Mouse (Mus musculus): ENCODE data around the gene Rusc2.

Rusc2 gene

GRCm38 (mm10) chr4:43416071-43416490 lies 34.3 kb downstream of the Rusc2 start:
- DNase-seq (ENCODE audit: low spot score in 2 of 2): no peak

GRCm38 (mm10) chr4:43417269-43418062 lies 35.7 kb downstream of the Rusc2 start:
- DNase-seq (ENCODE audit: low spot score in 2 of 2): no peak

GRCm38 (mm10) chr4:43418450-43418849 lies 36.7 kb downstream of the Rusc2 start:
- DNase-seq (ENCODE audit: low spot score in 2 of 2): no peak

- no peak for DNase-seq (ENCODE audit: low spot score in 2 of 2)
Observed at GRCm38 (mm10) chr4:43418973-43419656, 37.3 kb downstream of the Rusc2 start.

GRCm38 (mm10) chr4:43419801-43420281 lies 38.1 kb downstream of the Rusc2 start:
- no peak for DNase-seq (ENCODE audit: low spot score in 2 of 2)

- peak; percentile 22 to 66 for DNase-seq (ENCODE audit: low spot score in 2 of 2)
Observed at GRCm38 (mm10) chr4:43420305-43420704, 38.5 kb downstream of the Rusc2 start.

- no peak for DNase-seq (ENCODE audit: low spot score in 2 of 2)
Observed at GRCm38 (mm10) chr4:43421632-43422240, 40.0 kb downstream of the Rusc2 start.

GRCm38 (mm10) chr4:43423267-43423934 lies 41.6 kb downstream of the Rusc2 start:
- no peak for DNase-seq (ENCODE audit: low spot score in 2 of 2)

GRCm38 (mm10) chr4:43424072-43424471 lies 42.3 kb downstream of the Rusc2 start:
- DNase-seq (ENCODE audit: low spot score in 2 of 2): no peak

- no peak for DNase-seq (ENCODE audit: low spot score in 2 of 2)
Observed at GRCm38 (mm10) chr4:43425197-43425596, 43.4 kb downstream of the Rusc2 start.

- peak; percentile 38 to 39 for DNase-seq (ENCODE audit: low spot score in 2 of 2)
Observed at GRCm38 (mm10) chr4:43425648-43426380, 44.0 kb downstream of the Rusc2 start.

- no peak for DNase-seq (ENCODE audit: low spot score in 2 of 2)
Observed at GRCm38 (mm10) chr4:43426487-43426886, 44.7 kb downstream of the Rusc2 start.

- peak; percentile 83 to 86 for DNase-seq (ENCODE audit: low spot score in 2 of 2)
Observed at GRCm38 (mm10) chr4:43427501-43428179, 45.9 kb downstream of the Rusc2 start.

GRCm38 (mm10) chr4:43428180-43428861 lies 46.5 kb downstream of the Rusc2 start:
- DNase-seq (ENCODE audit: low spot score in 2 of 2): peak in 1 of 2 experiments; percentile 37

GRCm38 (mm10) chr4:43428946-43429345 lies 47.2 kb downstream of the Rusc2 start, which contains the start of gene Fam166b:
Gene Fam166b (minus strand): TSS chr4:43429134.
- no peak for DNase-seq (ENCODE audit: low spot score in 2 of 2)

GRCm38 (mm10) chr4:43431690-43432089 lies 49.9 kb downstream of the Rusc2 start:
- DNase-seq (ENCODE audit: low spot score in 2 of 2): peak; percentile 68 to 87

- no peak for DNase-seq (ENCODE audit: low spot score in 2 of 2)
Observed at GRCm38 (mm10) chr4:43432832-43433231, 51.1 kb downstream of the Rusc2 start.

- no peak for DNase-seq (ENCODE audit: low spot score in 2 of 2)
Observed at GRCm38 (mm10) chr4:43441639-43442038, 59.9 kb downstream of the Rusc2 start, which contains the start of gene Tesk1. Gene Tesk1 (plus strand): TSS chr4:43441939.

- DNase-seq (ENCODE audit: low spot score in 2 of 2): peak; percentile 99
Observed at GRCm38 (mm10) chr4:43442044-43442443, 60.3 kb downstream of the Rusc2 start.
